Mouse (Mus musculus): ENCODE measurements around the gene Amdhd2. TPM values are rescaled to one million over a fixed set of nuclear protein-coding genes. Genes with fewer than 3 reads are reported as not detected.

Gene Amdhd2
- polyA plus RNA-seq, 1 experiment from 2014 or later = 36.2 TPM

DNA sequence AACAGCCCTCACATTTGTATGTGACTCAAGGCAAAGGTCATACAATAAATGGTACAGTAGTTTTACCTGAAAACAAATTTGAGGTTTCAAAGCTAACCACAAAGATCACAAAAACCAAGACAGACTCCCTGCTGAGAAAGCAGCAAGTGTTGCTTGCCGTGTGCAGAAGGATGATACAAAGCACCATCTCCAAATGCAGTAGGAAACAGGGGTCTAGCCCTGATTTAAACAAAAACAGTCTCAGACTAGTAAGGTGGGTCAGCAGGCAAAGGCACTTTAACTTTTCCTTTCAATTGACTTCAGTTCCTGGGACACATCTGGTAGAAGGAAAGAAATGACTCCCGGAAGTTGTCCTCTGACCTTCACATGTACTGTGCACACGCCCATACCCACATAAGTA, 36.8 kb downstream of the Amdhd2 start:
- Histone ChIP-seq H3K4me1 (ENCODE audit: control insufficient read depth, insufficient read depth, low read length) (no peaks in the 10 kb centered on the region), H3K27me3 (ENCODE audit: control insufficient read depth, insufficient read depth, low read length) (no peaks in the 10 kb centered on the region), H3K36me3 (ENCODE audit: control insufficient read depth, insufficient read depth, low read length) (no peaks in the 10 kb centered on the region), H3K4me3 (ENCODE audit: low read depth, low read length) (no peak overlapping the region), H3K27ac (ENCODE audit: low read depth, low read length) (no peak overlapping the region), H3K9ac (ENCODE audit: low read length) (no peak overlapping the region), H3K4me2 (ENCODE audit: low read depth) (no peak overlapping the region), H3K9me3 (ENCODE audit: control insufficient read depth, low read length) (no peaks in the 10 kb centered on the region)
- DNase-seq (ENCODE audit: low spot score) = no peak
- WGBS = 81% methylated on average over 3 of the region's 3 CpGs
- no peak for ATAC-seq (ENCODE audit: insufficient read depth, low FRiP score, low TSS enrichment)

DNA sequence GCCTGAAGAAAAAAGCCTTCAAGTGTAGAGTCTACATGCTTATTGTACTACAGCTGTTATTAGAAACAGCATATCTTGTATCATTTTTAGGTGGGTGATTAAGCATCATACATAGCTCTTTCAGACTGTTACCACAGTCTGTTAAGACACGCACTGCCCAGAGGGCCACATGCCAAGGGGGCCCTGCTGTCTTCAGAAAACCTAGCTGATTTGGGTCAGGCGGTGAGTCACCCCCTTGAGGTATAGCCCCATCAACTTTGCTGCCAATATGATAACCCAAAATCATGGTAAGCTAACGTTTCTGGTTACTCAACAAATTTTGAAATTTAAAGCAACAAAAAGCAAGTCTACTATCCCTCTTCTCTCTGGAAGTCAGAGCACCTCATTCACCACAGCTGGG, 44.1 kb downstream of the Amdhd2 start:
- Histone ChIP-seq H3K4me3 (ENCODE audit: low read depth, low read length) (no peak overlapping the region), H3K4me2 (ENCODE audit: low read depth) (no peak overlapping the region), H3K9me3 (ENCODE audit: control insufficient read depth, low read length) (no peaks in the 10 kb centered on the region), H3K27ac (ENCODE audit: low read depth, low read length) (no peak overlapping the region), H3K9ac (ENCODE audit: low read length) (no peak overlapping the region), H3K4me1 (ENCODE audit: control insufficient read depth, insufficient read depth, low read length) (no peaks in the 10 kb centered on the region), H3K27me3 (ENCODE audit: control insufficient read depth, insufficient read depth, low read length) (no peaks in the 10 kb centered on the region), H3K36me3 (ENCODE audit: control insufficient read depth, insufficient read depth, low read length) (no peaks in the 10 kb centered on the region)
- 90% methylated on average over 3 of the region's 3 CpGs for WGBS
- ATAC-seq (ENCODE audit: insufficient read depth, low FRiP score, low TSS enrichment) = no peak
- no peak for DNase-seq (ENCODE audit: low spot score)

DNA sequence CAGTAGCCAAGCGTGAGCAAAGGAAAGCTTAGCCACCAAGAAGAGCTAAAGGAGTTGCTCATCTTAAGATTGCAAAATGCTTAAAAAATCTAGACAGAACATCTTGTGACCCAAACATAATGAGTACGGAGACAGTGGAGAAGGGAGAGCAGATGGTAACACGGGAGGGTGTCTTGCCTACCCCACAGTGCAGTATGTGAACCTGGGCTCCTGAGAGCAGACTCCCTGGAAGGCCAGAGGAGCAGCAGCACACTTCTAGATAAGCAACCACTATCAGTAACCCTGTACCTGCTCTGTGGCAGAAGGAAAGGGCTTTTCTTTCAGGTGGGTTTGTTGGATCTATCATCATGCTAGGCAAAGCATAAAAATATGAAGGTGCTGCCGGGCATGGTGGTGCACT, 50.5 kb downstream of the Amdhd2 start:
- no peak for DNase-seq (ENCODE audit: low spot score)
- Histone ChIP-seq H3K4me3 (ENCODE audit: low read depth, low read length) (no peak overlapping the region), H3K4me2 (ENCODE audit: low read depth) (no peak overlapping the region), H3K4me1 (ENCODE audit: control insufficient read depth, insufficient read depth, low read length) (no peaks in the 10 kb centered on the region), H3K27me3 (ENCODE audit: control insufficient read depth, insufficient read depth, low read length) (no peaks in the 10 kb centered on the region), H3K9ac (ENCODE audit: low read length) (no peak overlapping the region), H3K9me3 (ENCODE audit: control insufficient read depth, low read length) (no peaks in the 10 kb centered on the region), H3K27ac (ENCODE audit: low read depth, low read length) (no peak overlapping the region), H3K36me3 (ENCODE audit: control insufficient read depth, insufficient read depth, low read length) (no peaks in the 10 kb centered on the region)
- WGBS = 87% methylated on average over 4 of the region's 4 CpGs
- ATAC-seq (ENCODE audit: insufficient read depth, low FRiP score, low TSS enrichment) = no peak

DNA sequence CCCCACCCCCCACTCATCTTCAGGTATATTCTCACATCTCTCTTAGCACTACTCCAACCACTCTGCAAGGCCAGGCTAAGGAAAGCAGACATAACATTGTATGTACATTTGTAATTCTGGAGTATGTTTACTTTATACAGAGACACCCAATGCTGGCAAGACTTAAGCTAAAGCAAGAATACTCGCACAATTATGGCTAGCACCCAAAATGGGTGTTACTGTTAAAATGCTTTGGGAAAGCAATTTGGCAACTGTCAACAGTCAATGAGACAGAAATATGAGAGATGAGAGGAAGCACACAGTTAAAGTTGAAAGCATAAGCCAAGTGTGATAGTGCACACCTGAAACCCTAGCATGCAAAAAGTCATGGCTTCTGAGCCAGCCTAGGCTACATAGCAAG, 52.3 kb downstream of the Amdhd2 start:
- no peaks in the 10 kb centered on the region for H3K9me3 ChIP-seq (ENCODE audit: control insufficient read depth, low read length)
- H3K9ac ChIP-seq (ENCODE audit: low read length) = no peak overlapping the region
- no peak for ATAC-seq (ENCODE audit: insufficient read depth, low FRiP score, low TSS enrichment)
- H3K4me1 ChIP-seq (ENCODE audit: control insufficient read depth, insufficient read depth, low read length) = no peaks in the 10 kb centered on the region
- no peak overlapping the region for H3K27ac ChIP-seq (ENCODE audit: low read depth, low read length)
- no peak overlapping the region for H3K4me2 ChIP-seq (ENCODE audit: low read depth)
- H3K36me3 ChIP-seq (ENCODE audit: control insufficient read depth, insufficient read depth, low read length) = no peaks in the 10 kb centered on the region
- WGBS = 95% methylated on average over 1 of the region's 1 CpGs
- H3K27me3 ChIP-seq (ENCODE audit: control insufficient read depth, insufficient read depth, low read length) = no peaks in the 10 kb centered on the region
- H3K4me3 ChIP-seq (ENCODE audit: low read depth, low read length) = no peak overlapping the region
- DNase-seq (ENCODE audit: low spot score) = no peak

DNA sequence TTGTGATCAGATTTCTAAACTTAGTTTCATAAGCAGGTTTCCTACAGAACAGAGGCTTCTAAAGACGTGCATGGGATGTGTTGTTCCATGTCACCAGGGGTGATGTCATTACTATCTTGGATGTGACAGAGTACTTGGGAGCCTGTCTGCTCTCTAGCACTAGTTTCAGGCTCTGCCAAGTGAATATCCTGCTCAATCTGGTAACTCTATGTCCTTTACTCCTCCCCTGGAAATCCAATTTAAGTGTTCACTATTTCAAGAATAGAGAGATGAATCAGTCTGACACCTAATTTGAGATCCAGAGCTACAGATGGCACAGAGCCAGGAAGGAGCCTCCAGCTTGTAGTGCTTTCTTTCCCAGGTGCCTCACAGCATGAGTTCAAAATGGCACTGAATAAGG, 54.7 kb downstream of the Amdhd2 start:
- H3K36me3 ChIP-seq (ENCODE audit: control insufficient read depth, insufficient read depth, low read length) = no peaks in the 10 kb centered on the region
- H3K9me3 ChIP-seq (ENCODE audit: control insufficient read depth, low read length) = no peaks in the 10 kb centered on the region
- H3K4me2 ChIP-seq (ENCODE audit: low read depth) = no peak overlapping the region
- 91% methylated on average over 1 of the region's 1 CpGs for WGBS
- no peak for ATAC-seq (ENCODE audit: insufficient read depth, low FRiP score, low TSS enrichment)
- no peak overlapping the region for H3K9ac ChIP-seq (ENCODE audit: low read length)
- H3K27me3 ChIP-seq (ENCODE audit: control insufficient read depth, insufficient read depth, low read length) = no peaks in the 10 kb centered on the region
- H3K4me3 ChIP-seq (ENCODE audit: low read depth, low read length) = no peak overlapping the region
- H3K27ac ChIP-seq (ENCODE audit: low read depth, low read length) = no peak overlapping the region
- no peak for DNase-seq (ENCODE audit: low spot score)
- no peaks in the 10 kb centered on the region for H3K4me1 ChIP-seq (ENCODE audit: control insufficient read depth, insufficient read depth, low read length)

Other genes starting within 250 kb of the Amdhd2 start
- gene Dcpp3, start 246.3 kb downstream of the Amdhd2 start, polyA plus RNA-seq (2014; fragmentation: Nextera tagmentation; extraction: Ambion mirVana) = not detected in 2 replicates
- not detected in 2 replicates for gene Sbp, start 222.1 kb downstream of the Amdhd2 start, polyA plus RNA-seq (2014; fragmentation: Nextera tagmentation; extraction: Ambion mirVana)
- gene Sbpl, start 208.5 kb downstream of the Amdhd2 start, polyA plus RNA-seq (2014; fragmentation: Nextera tagmentation; extraction: Ambion mirVana) = not detected in 2 replicates
- not detected in 2 replicates for gene Prss30, start 183.2 kb downstream of the Amdhd2 start, polyA plus RNA-seq (2014; fragmentation: Nextera tagmentation; extraction: Ambion mirVana)
- 0.17 TPM in 1 of 2 replicates, not detected in the other for gene Prss22, start 165.7 kb downstream of the Amdhd2 start, polyA plus RNA-seq (2014; fragmentation: Nextera tagmentation; extraction: Ambion mirVana)
- 0.37 TPM in 1 of 2 replicates, not detected in the other for gene Prss27, start 125.6 kb downstream of the Amdhd2 start, polyA plus RNA-seq (2014; fragmentation: Nextera tagmentation; extraction: Ambion mirVana)
- 87.6 and 94.5 TPM in 2 replicates for gene Kctd5, start 90.3 kb downstream of the Amdhd2 start, polyA plus RNA-seq (2014; fragmentation: Nextera tagmentation; extraction: Ambion mirVana)
- gene Pdpk1, start 12.8 kb downstream of the Amdhd2 start, polyA plus RNA-seq (2014; fragmentation: Nextera tagmentation; extraction: Ambion mirVana) = 44.6 and 44.9 TPM in 2 replicates
- 555 and 574 TPM in 2 replicates for gene Atp6v0c, start 5.9 kb upstream of the Amdhd2 start, polyA plus RNA-seq (2014; fragmentation: Nextera tagmentation; extraction: Ambion mirVana)
- 7.9 and 8.7 TPM in 2 replicates for gene Tbc1d24, start 41.8 kb upstream of the Amdhd2 start, polyA plus RNA-seq (2014; fragmentation: Nextera tagmentation; extraction: Ambion mirVana)
- 4.0 and 4.7 TPM in 2 replicates for gene Ntn3, start 45.8 kb upstream of the Amdhd2 start, polyA plus RNA-seq (2014; fragmentation: Nextera tagmentation; extraction: Ambion mirVana)
- gene Tedc2, start 57.1 kb upstream of the Amdhd2 start, polyA plus RNA-seq (2014; fragmentation: Nextera tagmentation; extraction: Ambion mirVana) = 16.7 and 18.3 TPM in 2 replicates
- gene Ccnf, start 87.7 kb upstream of the Amdhd2 start, polyA plus RNA-seq (2014; fragmentation: Nextera tagmentation; extraction: Ambion mirVana) = 87.6 and 92.1 TPM in 2 replicates
- gene Abca17, start 187.3 kb upstream of the Amdhd2 start, polyA plus RNA-seq (2014; fragmentation: Nextera tagmentation; extraction: Ambion mirVana) = 0.24 TPM in 1 of 2 replicates, not detected in the other
- gene Abca3, start 188.2 kb upstream of the Amdhd2 start, polyA plus RNA-seq (2014; fragmentation: Nextera tagmentation; extraction: Ambion mirVana) = 15.3 and 20.1 TPM in 2 replicates